Mouse (Mus musculus): ENCODE measurements around the gene Slc29a4. TPM values are rescaled to one million over a fixed set of nuclear protein-coding genes. Genes with fewer than 3 reads are reported as not detected.

The Slc29a4 gene
- total and polyA plus RNA-seq, 2 experiments: 0.04 TPM; not detected in 1

GRCm38 (mm10) chr5:142750173-142750572 is 57.9 kb downstream of the Slc29a4 start:
- no peaks in the 10 kb centered on the region for H3K27me3 ChIP-seq (ENCODE audit: control insufficient read depth, insufficient read depth, low read length)
- no peaks in the 10 kb centered on the region for H3K4me1 ChIP-seq (ENCODE audit: control insufficient read depth, insufficient read depth, low read length)
- no peak overlapping the region for H3K9ac ChIP-seq (ENCODE audit: low read depth, low read length)
- 82% methylated on average over 11 of the region's 11 CpGs for WGBS
- no peak for TF ChIP-seq CTCF (IDR thresholded peaks at IDR 0.05; ENCODE audit: low read depth, low read length)
- TF ChIP-seq POLR2A (IDR thresholded peaks at IDR 0.05; ENCODE audit: extremely low read depth, insufficient read depth, low read length): no peak
- H3K4me3 ChIP-seq (ENCODE audit: insufficient read depth, low read depth, low read length): no peak overlapping the region
- no peak overlapping the region for H3K27ac ChIP-seq (replicated peaks; ENCODE audit: insufficient read depth, low read depth, low read length)
- peaks cover 27% of the 10 kb centered on the region for H3K36me3 ChIP-seq (ENCODE audit: control insufficient read depth, insufficient read depth, low read length)
- no peaks in the 10 kb centered on the region for H3K79me2 ChIP-seq (ENCODE audit: control insufficient read depth, insufficient read depth, low read length)
- no peak for DNase-seq (ENCODE audit: extremely low read depth, low read depth, low spot score)

GRCm38 (mm10) chr5:142752241-142752640 is 59.9 kb downstream of the Slc29a4 start:
- 94% methylated on average over 13 of the region's 13 CpGs for WGBS
- no peaks in the 10 kb centered on the region for H3K79me2 ChIP-seq (ENCODE audit: control insufficient read depth, insufficient read depth, low read length)

GRCm38 (mm10) chr5:142759786-142760185 is 67.5 kb downstream of the Slc29a4 start:
- H3K4me3 ChIP-seq (ENCODE audit: insufficient read depth, low read depth, low read length): no peak overlapping the region
- DNase-seq (ENCODE audit: extremely low read depth, low read depth, low spot score): no peak
- WGBS: 87% methylated on average over 8 of the region's 8 CpGs
- TF ChIP-seq POLR2A (IDR thresholded peaks at IDR 0.05; ENCODE audit: extremely low read depth, insufficient read depth, low read length): no peak
- no peak for TF ChIP-seq CTCF (IDR thresholded peaks at IDR 0.05; ENCODE audit: low read depth, low read length)
- H3K9ac ChIP-seq (ENCODE audit: low read depth, low read length): no peak overlapping the region
- H3K36me3 ChIP-seq (ENCODE audit: control insufficient read depth, insufficient read depth, low read length): peaks cover 45% of the 10 kb centered on the region
- no peak overlapping the region for H3K27ac ChIP-seq (replicated peaks; ENCODE audit: insufficient read depth, low read depth, low read length)
- no peaks in the 10 kb centered on the region for H3K27me3 ChIP-seq (ENCODE audit: control insufficient read depth, insufficient read depth, low read length)
- H3K4me1 ChIP-seq (ENCODE audit: control insufficient read depth, insufficient read depth, low read length): no peaks in the 10 kb centered on the region
- H3K79me2 ChIP-seq (ENCODE audit: control insufficient read depth, insufficient read depth, low read length): no peaks in the 10 kb centered on the region; the same call in 1 of the 2 replicates

More at GRCm38 (mm10) chr5:142752241-142752640, 59.9 kb downstream of the Slc29a4 start:
- H3K27ac ChIP-seq (replicated peaks; ENCODE audit: insufficient read depth, low read depth, low read length): no peak overlapping the region
- H3K4me1 ChIP-seq (ENCODE audit: control insufficient read depth, insufficient read depth, low read length): no peaks in the 10 kb centered on the region
- H3K36me3 ChIP-seq (ENCODE audit: control insufficient read depth, insufficient read depth, low read length): peaks cover 27% of the 10 kb centered on the region
- DNase-seq (ENCODE audit: extremely low read depth, low read depth, low spot score): no peak
- H3K27me3 ChIP-seq (ENCODE audit: control insufficient read depth, insufficient read depth, low read length): no peaks in the 10 kb centered on the region
- no peak overlapping the region for H3K4me3 ChIP-seq (ENCODE audit: insufficient read depth, low read depth, low read length)
- H3K9ac ChIP-seq (ENCODE audit: low read depth, low read length): no peak overlapping the region
- TF ChIP-seq CTCF (IDR thresholded peaks at IDR 0.05; ENCODE audit: low read depth, low read length) (no peak), POLR2A (IDR thresholded peaks at IDR 0.05; ENCODE audit: extremely low read depth, insufficient read depth, low read length) (no peak)

- DNase-seq (ENCODE audit: extremely low read depth, low read depth, low spot score): no peak
- 95% methylated on average over 16 of the region's 16 CpGs for WGBS
- H3K27me3 ChIP-seq (ENCODE audit: control insufficient read depth, insufficient read depth, low read length): no peaks in the 10 kb centered on the region
Observed at GRCm38 (mm10) chr5:142761326-142761983, 69.1 kb downstream of the Slc29a4 start.

GRCm38 (mm10) chr5:142762082-142762807 is 69.9 kb downstream of the Slc29a4 start:
- TF ChIP-seq CTCF (IDR thresholded peaks at IDR 0.05; ENCODE audit: low read depth, low read length): no peak
- TF ChIP-seq POLR2A (IDR thresholded peaks at IDR 0.05; ENCODE audit: extremely low read depth, insufficient read depth, low read length): no peak
- Histone ChIP-seq H3K36me3 (ENCODE audit: control insufficient read depth, insufficient read depth, low read length) (peaks cover 44% of the 10 kb centered on the region), H3K27ac (replicated peaks; ENCODE audit: insufficient read depth, low read depth, low read length) (no peak overlapping the region), H3K27me3 (ENCODE audit: control insufficient read depth, insufficient read depth, low read length) (no peaks in the 10 kb centered on the region), H3K4me3 (ENCODE audit: insufficient read depth, low read depth, low read length) (no peak overlapping the region), H3K9ac (ENCODE audit: low read depth, low read length) (no peak overlapping the region), H3K79me2 (ENCODE audit: control insufficient read depth, insufficient read depth, low read length) (no peaks in the 10 kb centered on the region; the same call in 1 of the 2 replicates), H3K4me1 (ENCODE audit: control insufficient read depth, insufficient read depth, low read length) (no peaks in the 10 kb centered on the region)
- no peak for DNase-seq (ENCODE audit: extremely low read depth, low read depth, low spot score)
- 95% methylated on average over 21 of the region's 21 CpGs for WGBS

More at GRCm38 (mm10) chr5:142761326-142761983, 69.1 kb downstream of the Slc29a4 start:
- H3K9ac ChIP-seq (ENCODE audit: low read depth, low read length): no peak overlapping the region
- no peaks in the 10 kb centered on the region for H3K4me1 ChIP-seq (ENCODE audit: control insufficient read depth, insufficient read depth, low read length)
- TF ChIP-seq POLR2A (IDR thresholded peaks at IDR 0.05; ENCODE audit: extremely low read depth, insufficient read depth, low read length): no peak
- TF ChIP-seq CTCF (IDR thresholded peaks at IDR 0.05; ENCODE audit: low read depth, low read length): no peak
- no peak overlapping the region for H3K4me3 ChIP-seq (ENCODE audit: insufficient read depth, low read depth, low read length)
- no peak overlapping the region for H3K27ac ChIP-seq (replicated peaks; ENCODE audit: insufficient read depth, low read depth, low read length)
- H3K79me2 ChIP-seq (ENCODE audit: control insufficient read depth, insufficient read depth, low read length): no peaks in the 10 kb centered on the region; the same call in 1 of the 2 replicates
- H3K36me3 ChIP-seq (ENCODE audit: control insufficient read depth, insufficient read depth, low read length): peaks cover 47% of the 10 kb centered on the region

All from liver, adult 2 months (tissue).